Mouse (Mus musculus): ENCODE measurements around the gene Cd6. TPM values are rescaled to one million over a fixed set of nuclear protein-coding genes. Genes with fewer than 3 reads are reported as not detected.
A peak's percentile ranks its signal among the peaks of the same experiment; 100 is the strongest.

Cd6 gene
- polyA plus RNA-seq, 1 experiment from 2014 or later: 0.06 TPM

DNA sequence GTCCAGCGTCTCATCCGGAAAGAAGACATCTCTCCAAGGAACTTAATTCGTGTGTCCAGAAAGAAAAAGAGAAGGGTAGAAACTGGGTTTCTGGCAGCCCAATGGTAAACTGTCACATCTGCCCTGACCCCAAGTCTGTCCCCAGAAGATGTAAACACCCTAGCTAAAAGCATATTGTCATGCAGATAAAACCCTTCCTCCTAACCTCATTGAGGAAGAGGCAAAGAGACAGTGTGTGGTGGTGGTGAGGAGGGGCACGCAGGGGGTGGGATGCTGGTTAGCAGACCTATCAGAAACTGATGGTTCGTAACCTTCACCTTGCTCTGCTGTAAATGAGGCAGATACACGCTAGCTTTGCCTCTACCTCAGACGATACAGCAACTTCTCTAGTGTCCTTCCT is 8.5 kb downstream of the Cd6 start:
- H3K79me2 ChIP-seq (ENCODE audit: inconsistent target): no peaks in the 10 kb centered on the region
- WGBS (ENCODE audit: missing documents): 92% methylated on average over 7 of the region's 7 CpGs
- no peak overlapping the region for H3K27ac ChIP-seq
- H3K36me3 ChIP-seq (ENCODE audit: inconsistent target): no peaks in the 10 kb centered on the region
- H3K4me3 ChIP-seq (ENCODE audit: inconsistent target): no peak overlapping the region

DNA sequence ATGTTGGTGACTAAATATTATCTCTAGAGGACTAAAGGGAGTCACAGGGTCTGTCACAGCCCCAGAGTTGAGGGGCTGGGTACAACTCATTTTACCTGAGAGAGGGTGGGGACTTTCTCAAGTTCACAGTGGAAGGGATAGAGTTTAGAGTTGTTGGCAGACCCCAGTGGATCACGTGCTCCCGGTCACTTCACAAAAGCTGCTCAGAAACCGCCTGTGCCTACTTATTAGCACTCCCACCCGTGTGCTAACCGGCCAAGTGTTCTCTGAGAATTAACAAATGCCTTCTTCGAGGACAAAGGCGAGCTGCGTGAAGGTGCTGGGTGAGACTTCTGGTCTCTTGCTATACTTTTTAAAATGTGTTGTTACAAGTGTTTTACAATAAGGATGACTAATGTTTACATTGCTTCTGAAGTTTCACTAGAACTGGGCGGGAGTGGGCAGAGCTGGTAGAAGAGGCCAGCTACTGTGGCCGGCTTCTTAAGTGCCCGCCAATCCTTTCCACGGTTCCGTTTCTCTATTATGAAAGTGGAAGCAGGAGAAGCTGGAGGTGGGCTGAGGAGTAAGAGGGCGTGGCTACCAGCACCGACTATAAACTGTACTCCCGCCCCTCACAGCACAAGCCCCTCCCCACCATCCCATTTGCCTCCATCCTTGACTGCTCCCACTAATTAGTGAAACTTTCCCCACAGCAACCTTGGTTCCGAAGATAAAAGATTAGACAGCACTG is 11.5 kb downstream of the Cd6 start:
- Histone ChIP-seq H3K36me3 (ENCODE audit: inconsistent target) (no peaks in the 10 kb centered on the region), H3K4me3 (ENCODE audit: inconsistent target) (no peak overlapping the region), H3K79me2 (ENCODE audit: inconsistent target) (no peaks in the 10 kb centered on the region), H3K27ac (no peak overlapping the region)
- 36% methylated on average over 17 of the region's 17 CpGs for WGBS (ENCODE audit: missing documents)

DNA sequence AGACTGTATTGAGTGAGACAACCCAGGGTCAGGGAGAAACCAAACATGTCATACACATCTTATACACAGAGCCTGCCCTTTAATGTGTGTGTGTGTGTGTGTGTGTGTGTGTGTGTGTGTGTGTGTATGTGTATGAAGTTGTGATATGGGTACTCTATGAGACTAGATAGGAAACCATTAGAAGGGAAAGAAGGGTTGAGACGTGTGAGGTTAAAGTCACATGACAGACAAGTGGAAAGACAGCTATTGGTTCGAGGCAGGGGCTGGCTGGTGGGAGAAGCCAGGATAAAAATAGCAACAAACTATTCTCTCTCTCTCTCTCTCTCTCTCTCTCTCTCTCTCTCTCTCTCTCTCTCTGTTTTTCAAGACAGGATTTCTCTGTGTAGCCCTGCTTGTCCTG is 13.4 kb downstream of the Cd6 start:
- 71% methylated on average over 2 of the region's 2 CpGs for WGBS (ENCODE audit: missing documents)
- Histone ChIP-seq H3K4me3 (ENCODE audit: inconsistent target) (no peak overlapping the region), H3K27ac (no peak overlapping the region), H3K79me2 (ENCODE audit: inconsistent target) (no peaks in the 10 kb centered on the region), H3K36me3 (ENCODE audit: inconsistent target) (no peaks in the 10 kb centered on the region)

DNA sequence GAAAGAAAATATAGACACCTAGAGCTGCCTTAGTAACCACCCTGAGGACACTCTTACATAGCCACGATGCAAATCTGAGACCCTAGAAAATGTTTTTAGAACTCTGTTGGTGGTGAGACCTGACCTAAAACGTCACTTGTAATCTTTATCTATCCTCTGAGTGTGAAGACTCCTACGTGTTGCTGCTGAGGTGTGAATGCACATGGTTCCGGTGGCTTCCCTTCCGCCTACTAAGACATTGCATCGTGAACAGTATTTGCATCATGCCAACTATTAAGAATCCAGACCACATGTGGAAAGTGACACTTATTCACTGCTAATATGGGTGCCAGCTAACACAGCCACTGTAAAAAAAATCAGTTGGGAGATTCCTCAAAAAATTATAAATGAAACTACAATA is 14.0 kb downstream of the Cd6 start:
- H3K36me3 ChIP-seq (ENCODE audit: inconsistent target): no peaks in the 10 kb centered on the region
- H3K27ac ChIP-seq: no peak overlapping the region
- no peak overlapping the region for H3K4me3 ChIP-seq (ENCODE audit: inconsistent target)
- WGBS (ENCODE audit: missing documents): 94% methylated on average over 6 of the region's 6 CpGs
- H3K79me2 ChIP-seq (ENCODE audit: inconsistent target): no peaks in the 10 kb centered on the region

DNA sequence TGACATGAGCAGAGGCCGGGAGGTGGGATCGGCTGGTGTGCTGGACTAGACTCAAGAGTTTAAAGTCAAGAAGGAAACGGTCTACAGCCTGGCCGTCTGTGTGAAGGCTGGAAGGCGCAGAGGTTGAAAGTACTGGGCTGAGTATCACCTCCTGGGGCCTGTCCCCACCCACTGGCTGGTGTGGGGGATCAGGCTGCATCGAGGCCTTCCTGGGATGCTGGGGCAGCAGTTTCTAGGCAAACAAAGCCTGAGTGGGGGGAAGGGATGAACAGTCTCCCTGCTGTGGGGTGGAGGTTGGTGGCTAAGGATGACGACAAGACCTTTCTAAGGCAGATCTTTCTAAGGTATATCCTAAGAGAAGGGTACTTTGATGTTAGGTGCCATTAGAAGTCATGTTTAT is 16.0 kb downstream of the Cd6 start:
- Histone ChIP-seq H3K27ac (no peak overlapping the region), H3K36me3 (ENCODE audit: inconsistent target) (no peaks in the 10 kb centered on the region), H3K4me3 (ENCODE audit: inconsistent target) (no peak overlapping the region), H3K79me2 (ENCODE audit: inconsistent target) (no peaks in the 10 kb centered on the region)
- 97% methylated on average over 7 of the region's 7 CpGs for WGBS (ENCODE audit: missing documents)

DNA sequence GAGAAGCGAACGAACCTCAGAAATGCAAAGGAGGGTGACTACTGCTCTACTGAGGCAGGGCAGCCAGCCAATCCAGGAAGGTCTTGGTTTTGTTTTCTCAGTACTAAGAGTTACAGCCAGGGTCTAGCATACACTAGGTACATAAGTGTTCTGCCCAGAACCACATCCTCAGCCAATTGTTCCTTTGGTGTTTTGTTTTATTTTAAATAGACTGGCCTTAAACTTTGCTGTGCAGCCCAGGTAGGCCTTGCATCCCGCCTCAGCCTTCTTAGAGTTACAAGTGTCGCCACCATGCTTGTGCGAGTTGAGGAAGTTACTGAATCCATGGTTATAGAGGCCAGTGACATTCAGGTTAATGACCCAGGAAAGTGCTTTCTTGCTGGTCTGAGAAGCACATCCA is 16.8 kb downstream of the Cd6 start:
- no peak overlapping the region for H3K27ac ChIP-seq
- H3K79me2 ChIP-seq (ENCODE audit: inconsistent target): no peaks in the 10 kb centered on the region
- H3K36me3 ChIP-seq (ENCODE audit: inconsistent target): no peaks in the 10 kb centered on the region
- 98% methylated on average over 5 of the region's 5 CpGs for WGBS (ENCODE audit: missing documents)
- no peak overlapping the region for H3K4me3 ChIP-seq (ENCODE audit: inconsistent target)

DNA sequence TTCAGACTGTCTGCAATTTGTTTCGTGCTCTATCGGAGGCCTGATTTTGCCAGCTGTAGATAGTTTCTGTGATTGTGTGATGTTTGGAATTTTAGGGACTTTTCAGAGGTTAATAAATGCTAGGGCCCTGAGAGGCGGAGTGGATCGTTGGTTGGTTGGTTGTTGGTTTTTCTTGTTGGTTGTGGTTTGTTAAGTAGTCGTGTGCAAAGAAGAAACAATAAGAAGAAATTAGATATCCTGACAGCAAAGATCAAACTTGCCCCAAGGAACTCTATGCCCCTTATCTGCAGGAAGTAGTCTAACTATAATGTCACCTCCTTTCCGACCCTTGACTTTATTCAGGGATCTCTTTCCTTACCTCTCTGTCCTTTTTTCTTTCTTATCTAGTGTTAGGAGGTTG is 18.4 kb downstream of the Cd6 start:
- WGBS (ENCODE audit: missing documents): 77% methylated on average over 6 of the region's 6 CpGs
- no peaks in the 10 kb centered on the region for H3K79me2 ChIP-seq (ENCODE audit: inconsistent target)
- no peaks in the 10 kb centered on the region for H3K36me3 ChIP-seq (ENCODE audit: inconsistent target)
- no peak overlapping the region for H3K27ac ChIP-seq
- no peak overlapping the region for H3K4me3 ChIP-seq (ENCODE audit: inconsistent target)

DNA sequence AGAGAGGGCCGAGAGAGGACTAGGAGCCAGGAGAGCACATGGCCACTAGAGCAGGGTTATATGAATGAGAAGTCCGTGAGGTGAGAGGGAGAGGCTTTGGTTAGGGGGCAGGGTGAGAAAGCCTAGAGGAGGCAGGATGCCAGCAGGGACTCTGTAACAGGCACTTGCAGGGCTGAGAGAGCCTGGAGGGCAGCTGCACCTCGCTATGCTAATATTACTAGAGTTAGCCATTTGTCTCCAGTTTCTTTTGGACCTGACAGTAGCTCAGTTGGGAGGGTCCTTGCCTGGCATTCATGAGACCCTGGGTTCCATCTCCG is 19.7 kb downstream of the Cd6 start:
- Histone ChIP-seq H3K4me3 (ENCODE audit: inconsistent target) (no peak overlapping the region), H3K27ac (no peak overlapping the region), H3K79me2 (ENCODE audit: inconsistent target) (no peaks in the 10 kb centered on the region), H3K36me3 (ENCODE audit: inconsistent target) (no peaks in the 10 kb centered on the region)
- 92% methylated on average over 4 of the region's 4 CpGs for WGBS (ENCODE audit: missing documents)

DNA sequence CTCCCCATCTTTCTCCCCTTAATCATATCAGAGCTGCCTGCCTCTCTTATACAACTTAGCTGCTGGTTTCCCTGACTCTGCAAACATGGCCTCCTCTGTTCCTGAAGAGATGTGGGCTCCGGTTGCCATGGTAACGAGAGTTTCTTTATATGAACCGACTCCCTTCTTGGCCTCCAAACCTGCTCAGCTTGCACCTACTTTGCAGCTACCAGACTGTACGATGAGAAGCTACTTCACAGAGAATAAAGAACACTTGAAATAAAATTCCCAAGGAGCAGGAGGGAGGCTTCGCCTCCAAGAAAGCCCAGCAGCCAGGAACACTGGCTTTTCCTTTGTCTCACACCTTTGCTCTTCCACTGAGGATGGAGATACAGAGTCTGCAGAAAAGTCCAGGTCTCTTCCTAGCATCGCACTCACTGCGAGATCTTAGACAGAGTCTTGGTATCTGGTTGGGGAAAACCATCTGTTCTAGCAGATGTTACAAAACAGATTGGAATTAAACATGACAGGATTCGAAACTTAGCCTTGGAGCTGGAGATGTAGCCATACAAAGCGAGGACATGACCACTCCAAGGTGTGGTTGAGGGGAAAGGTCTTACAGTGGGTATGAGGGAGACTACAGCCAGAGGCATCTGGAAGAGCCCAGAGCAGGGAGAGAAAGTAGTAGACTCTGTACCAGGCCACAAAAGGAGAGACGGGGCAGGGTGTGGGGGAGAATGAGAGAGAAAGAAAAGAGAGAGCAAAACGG is 20.3 kb downstream of the Cd6 start:
- no peaks in the 10 kb centered on the region for H3K79me2 ChIP-seq (ENCODE audit: inconsistent target)
- H3K27ac ChIP-seq: no peak overlapping the region
- 94% methylated on average over 11 of the region's 11 CpGs for WGBS (ENCODE audit: missing documents)
- H3K4me3 ChIP-seq (ENCODE audit: inconsistent target): no peak overlapping the region
- H3K36me3 ChIP-seq (ENCODE audit: inconsistent target): no peaks in the 10 kb centered on the region

DNA sequence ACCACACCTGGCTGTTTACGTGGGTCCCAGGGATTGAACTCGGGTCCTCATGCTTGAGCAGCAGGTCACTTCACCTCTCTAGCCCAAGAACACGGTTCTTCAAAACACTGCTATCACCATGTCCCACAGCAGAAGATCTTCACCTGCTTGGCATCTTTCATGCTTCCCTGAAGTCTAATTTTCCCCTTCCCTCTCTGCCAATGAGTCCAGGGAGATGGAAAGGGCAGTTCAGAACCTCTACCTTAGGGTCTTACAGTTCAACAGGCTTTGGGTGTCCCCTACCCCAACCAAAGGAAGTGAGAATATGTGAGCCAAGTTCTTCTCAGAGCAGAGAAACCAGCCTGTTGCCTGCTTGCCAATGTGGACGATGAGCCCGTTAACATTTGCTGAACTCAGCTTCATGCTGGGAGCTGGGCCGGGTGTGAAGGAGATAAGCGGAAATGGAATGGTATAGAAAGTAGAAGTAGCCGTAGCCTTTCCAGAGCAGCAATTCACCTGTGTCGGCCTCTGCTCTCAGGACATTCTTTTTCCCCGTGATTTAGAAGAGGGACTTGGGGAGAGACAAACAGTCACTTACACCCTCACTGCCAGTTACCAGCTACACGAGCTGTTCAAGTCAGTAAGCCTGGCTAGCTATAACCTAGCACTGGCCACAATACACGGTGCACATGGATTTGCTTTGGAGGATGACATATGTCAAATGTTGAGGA is 21.2 kb downstream of the Cd6 start:
- 94% methylated on average over 12 of the region's 12 CpGs for WGBS (ENCODE audit: missing documents)
- H3K79me2 ChIP-seq (ENCODE audit: inconsistent target): no peaks in the 10 kb centered on the region
- no peak overlapping the region for H3K4me3 ChIP-seq (ENCODE audit: inconsistent target)
- no peaks in the 10 kb centered on the region for H3K36me3 ChIP-seq (ENCODE audit: inconsistent target)
- no peak overlapping the region for H3K27ac ChIP-seq

DNA sequence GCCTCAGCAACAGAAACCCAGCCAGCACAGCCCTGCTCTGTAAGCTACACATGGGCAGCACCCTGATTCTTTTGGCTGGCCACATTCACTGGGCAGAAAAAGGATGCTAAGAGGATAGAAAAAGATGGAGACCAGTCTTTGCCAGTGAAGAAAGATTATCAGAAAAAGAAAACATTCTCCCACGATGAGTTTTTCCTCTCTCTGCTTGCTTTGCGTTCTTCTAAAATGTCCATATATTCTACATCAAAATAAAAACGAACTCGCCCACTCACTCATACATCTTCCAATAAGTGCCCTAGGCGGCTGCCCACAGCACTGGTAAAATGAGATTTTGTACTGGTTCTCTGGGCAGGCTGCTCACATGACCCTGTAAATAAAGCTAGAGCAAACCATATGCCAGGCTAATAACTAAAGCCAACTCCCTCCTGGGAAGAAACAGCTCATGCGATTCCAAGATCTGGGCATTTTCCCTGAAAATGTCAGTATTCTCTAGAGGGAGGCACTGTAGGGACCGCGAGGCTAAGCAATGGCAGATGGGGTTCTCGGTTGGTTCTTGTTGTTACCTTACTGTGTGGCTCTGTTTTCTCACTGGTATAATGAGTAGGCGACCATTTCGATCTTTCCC is 24.1 kb downstream of the Cd6 start:
- 96% methylated on average over 11 of the region's 11 CpGs for WGBS (ENCODE audit: missing documents)
- H3K79me2 ChIP-seq (ENCODE audit: inconsistent target): no peaks in the 10 kb centered on the region
- no peak overlapping the region for H3K4me3 ChIP-seq (ENCODE audit: inconsistent target)
- no peaks in the 10 kb centered on the region for H3K36me3 ChIP-seq (ENCODE audit: inconsistent target)
- H3K27ac ChIP-seq: no peak overlapping the region

DNA sequence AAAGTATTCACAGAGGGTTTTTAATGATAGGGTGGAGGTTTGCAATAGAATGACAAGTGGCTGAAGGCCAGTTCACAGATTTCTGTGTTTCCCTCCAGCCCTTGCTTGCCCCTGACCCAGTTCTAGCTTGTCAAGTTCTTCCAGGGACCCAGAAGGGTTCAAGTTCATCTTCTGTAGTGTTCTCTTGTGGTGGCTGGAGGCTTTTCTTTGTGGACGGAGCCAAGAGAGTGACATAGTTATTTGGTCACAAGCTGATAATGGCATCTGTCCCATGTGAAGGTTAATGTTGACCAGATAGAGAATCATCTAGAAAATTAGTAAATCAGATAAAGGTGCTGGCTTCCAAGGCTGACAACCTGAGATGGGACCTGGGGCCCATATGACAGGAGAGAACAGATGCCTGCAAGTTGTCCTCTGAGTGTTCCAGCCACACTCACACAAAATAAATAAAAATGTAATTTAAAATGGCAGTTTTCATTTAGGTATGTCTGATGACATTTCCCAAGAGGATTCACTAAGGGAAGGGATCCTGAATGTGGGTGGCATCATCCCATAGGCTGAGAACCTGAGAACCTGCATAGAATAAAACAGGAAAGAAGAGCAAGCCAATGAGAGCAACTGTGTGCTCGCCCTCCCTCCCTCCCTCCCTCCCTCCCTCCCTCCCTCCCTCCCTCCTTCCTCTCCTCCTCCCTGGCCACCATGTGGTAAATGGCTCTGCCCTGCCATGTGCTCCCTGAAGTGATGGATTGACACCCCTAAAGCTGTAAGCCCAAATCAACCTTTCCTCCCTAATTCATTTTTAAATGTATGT is 24.8 kb downstream of the Cd6 start:
- 86% methylated on average over 2 of the region's 2 CpGs for WGBS (ENCODE audit: missing documents)
- Histone ChIP-seq H3K27ac (no peak overlapping the region), H3K79me2 (ENCODE audit: inconsistent target) (no peaks in the 10 kb centered on the region), H3K4me3 (ENCODE audit: inconsistent target) (no peak overlapping the region), H3K36me3 (ENCODE audit: inconsistent target) (no peaks in the 10 kb centered on the region)

DNA sequence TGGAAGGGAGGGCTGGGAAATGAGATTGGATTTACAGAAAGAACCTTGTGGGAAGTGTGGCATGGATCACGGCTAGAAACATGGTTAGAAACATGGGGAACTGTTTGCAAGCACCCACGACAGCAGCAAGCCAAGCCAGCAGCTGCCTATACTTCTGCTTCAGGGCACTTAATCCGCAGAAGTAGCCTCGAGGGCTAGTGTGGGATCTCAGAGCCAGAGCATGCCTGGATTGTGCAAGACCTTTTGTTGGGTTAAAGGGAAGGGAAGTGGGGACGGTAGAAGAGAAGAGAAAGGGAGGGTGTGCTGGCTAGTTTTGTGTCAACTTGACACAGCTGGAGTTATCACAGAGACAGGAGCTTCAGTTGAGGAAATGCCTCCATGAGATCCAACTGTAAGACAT is 26.1 kb downstream of the Cd6 start:
- Histone ChIP-seq H3K36me3 (ENCODE audit: inconsistent target) (no peaks in the 10 kb centered on the region), H3K27ac (peak overlapping the region; percentile 49), H3K4me3 (ENCODE audit: inconsistent target) (no peak overlapping the region), H3K79me2 (ENCODE audit: inconsistent target) (no peaks in the 10 kb centered on the region)
- WGBS (ENCODE audit: missing documents): 6% methylated on average over 4 of the region's 5 CpGs

DNA sequence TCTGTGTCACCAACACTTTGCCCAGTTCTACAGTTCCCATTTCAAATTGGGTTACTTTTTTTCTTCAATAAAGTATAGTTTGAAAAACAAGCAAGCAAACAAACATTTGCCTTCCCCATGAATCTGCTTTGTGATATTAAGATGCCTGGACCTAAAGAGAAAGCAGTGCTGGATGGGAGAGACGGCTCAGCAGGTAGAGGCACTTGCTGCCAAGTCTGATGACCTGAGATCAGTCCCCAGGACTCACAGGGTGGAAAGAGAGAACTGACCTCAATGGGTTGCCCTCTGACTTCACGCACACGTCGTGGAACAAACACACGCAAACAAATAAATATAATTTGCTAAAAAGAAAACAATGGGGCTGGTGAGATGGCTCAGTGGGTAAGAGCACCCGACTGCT is 28.0 kb downstream of the Cd6 start:
- 87% methylated on average over 3 of the region's 6 CpGs for WGBS (ENCODE audit: missing documents)
- H3K79me2 ChIP-seq (ENCODE audit: inconsistent target): no peaks in the 10 kb centered on the region
- H3K27ac ChIP-seq: no peak overlapping the region
- H3K4me3 ChIP-seq (ENCODE audit: inconsistent target): no peak overlapping the region
- no peaks in the 10 kb centered on the region for H3K36me3 ChIP-seq (ENCODE audit: inconsistent target)

Data from macrophage (primary cell).